10 mouse cellular contexts compared by ENCODE assay signal in the genomic region with DNA sequence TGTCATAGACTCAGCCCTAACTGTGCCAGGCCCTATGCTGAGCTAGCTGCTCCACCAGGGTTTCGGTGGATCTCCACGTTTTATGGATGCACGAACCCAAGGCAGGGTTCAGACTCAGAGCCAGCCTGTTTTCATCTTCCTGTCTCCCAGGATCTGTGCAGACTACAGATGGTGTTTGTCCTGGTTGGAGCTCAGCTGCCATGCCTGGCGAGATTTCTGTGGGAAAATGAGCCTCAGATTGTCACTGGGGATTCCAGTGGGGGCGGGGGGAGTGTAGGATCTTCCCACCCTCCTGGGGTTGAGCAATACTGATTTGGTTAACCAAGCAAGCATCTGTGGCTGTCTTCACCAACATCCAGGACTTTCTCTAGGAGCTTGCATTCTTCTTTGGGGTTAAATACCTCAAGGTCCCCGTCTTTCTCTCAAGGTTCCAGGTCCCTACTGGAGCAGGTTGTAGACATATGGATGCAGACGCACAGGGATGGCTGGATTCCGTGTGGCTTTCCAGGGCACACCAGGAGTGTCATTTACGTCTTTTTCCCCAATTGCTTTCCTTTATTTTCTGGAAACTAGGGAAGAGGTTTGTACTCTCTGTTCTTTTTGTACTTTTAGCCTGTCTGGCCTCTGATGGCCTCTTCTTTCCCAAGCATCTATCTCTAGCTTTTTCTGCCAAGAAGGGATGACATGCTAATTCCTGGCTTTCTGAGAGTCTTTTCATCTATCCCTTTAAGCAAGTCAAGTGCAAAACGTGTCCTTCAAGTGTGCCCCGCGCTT. TPM values are rescaled to one million over a fixed set of nuclear protein-coding genes. Genes with fewer than 3 reads are reported as not detected.
DNase-seq lines count a peak whose midpoint lies in the region; ATAC-seq and TF ChIP-seq lines count a peak whose summit lies in the region.
"Had no signal": no experiment of that assay in that cellular context is flagged by ENCODE, and none has a peak within 500 bp of the region (broad histone marks: within the 10 kb centered on the region; RNA-seq: fewer than 3 reads in every experiment).

No protein-coding gene starts in this region.

- H3K9ac ChIP-seq in forebrain, embryonic 13.5 days = no peak overlapping the region
- H3K9ac ChIP-seq in forebrain, embryonic 12.5 days = no peak overlapping the region
- no peak overlapping the region for H3K9ac ChIP-seq in stomach, embryonic 16.5 days (ENCODE audit: low read length)
- H3K9ac ChIP-seq: intestine, embryonic 15.5 days had no signal

- H3K4me3 ChIP-seq in forebrain, embryonic 13.5 days = no peak overlapping the region
- no peak overlapping the region for H3K4me3 ChIP-seq in forebrain, embryonic 12.5 days (replicated peaks)
- H3K4me3 ChIP-seq in testis, adult 2 months (ENCODE audit: control insufficient read depth, low read depth, low read length) = no peak overlapping the region
- H3K4me3 ChIP-seq in stomach, embryonic 16.5 days (replicated peaks; ENCODE audit: low read length) = no peak overlapping the region
- H3K4me3 ChIP-seq: intestine, embryonic 15.5 days had no signal

- peak; percentile 39; the same call in 1 of the 2 replicates for ATAC-seq in forebrain, embryonic 13.5 days
- ATAC-seq in forebrain, embryonic 12.5 days (ENCODE audit: low FRiP score) = no peak
- ATAC-seq in stomach, embryonic 16.5 days (ENCODE audit: insufficient read depth, low FRiP score) = peak; percentile 40; the same call in 1 of the 2 replicates
- ATAC-seq in monocyte, adult 5-6 weeks (replicated peaks; ENCODE audit: insufficient number of reproducible peaks, low FRiP score, low TSS enrichment, poor library complexity, severe bottlenecking) = no peak
- ATAC-seq: intestine, embryonic 15.5 days had no signal

- H3K4me1 ChIP-seq in forebrain, embryonic 13.5 days = peaks cover 6% of the 10 kb centered on the region; the same call in 1 of the 2 replicates
- H3K4me1 ChIP-seq in forebrain, embryonic 12.5 days = no peaks in the 10 kb centered on the region
- no peaks in the 10 kb centered on the region for H3K4me1 ChIP-seq in testis, adult 2 months (ENCODE audit: control insufficient read depth, insufficient read depth, low read length)
- H3K4me1 ChIP-seq in stomach, embryonic 16.5 days (ENCODE audit: control insufficient read depth, insufficient read depth, low read length) = peaks cover 15% of the 10 kb centered on the region
- H3K4me1 ChIP-seq: intestine, embryonic 15.5 days had no signal

- no peak overlapping the region for H3K27ac ChIP-seq in forebrain, embryonic 13.5 days
- no peak overlapping the region for H3K27ac ChIP-seq in forebrain, embryonic 12.5 days
- peak overlapping the region; percentile 45; the same call in 1 of the 2 replicates for H3K27ac ChIP-seq in testis, adult 2 months (ENCODE audit: control insufficient read depth, insufficient read depth, low read depth, low read length)
- H3K27ac ChIP-seq in stomach, embryonic 16.5 days (ENCODE audit: low read length) = no peak overlapping the region; the same call in 1 of the 2 replicates
- H3K27ac ChIP-seq: intestine, embryonic 15.5 days had no signal

- no peak for TF ChIP-seq POLR2A in testis, adult 2 months (IDR thresholded peaks at IDR 0.05; ENCODE audit: control insufficient read depth, low read depth, low read length)

- TF ChIP-seq CTCF in testis, adult 2 months (IDR thresholded peaks at IDR 0.05; ENCODE audit: control insufficient read depth, insufficient read depth, insufficient replicate concordance, low read depth, low read length) = no peak

- no peaks in the 10 kb centered on the region for H3K27me3 ChIP-seq in forebrain, embryonic 13.5 days
- no peaks in the 10 kb centered on the region for H3K27me3 ChIP-seq in forebrain, embryonic 12.5 days
- no peaks in the 10 kb centered on the region for H3K27me3 ChIP-seq in testis, adult 2 months (ENCODE audit: control insufficient read depth, insufficient read depth, low read length)
- no peaks in the 10 kb centered on the region for H3K27me3 ChIP-seq in stomach, embryonic 16.5 days (ENCODE audit: control insufficient read depth, insufficient read depth, low read length)
- H3K27me3 ChIP-seq: intestine, embryonic 15.5 days had no signal

- 75% methylated on average over 12 of the region's 12 CpGs for WGBS in forebrain, embryonic 13.5 days
- 83% methylated on average over 12 of the region's 12 CpGs for WGBS in forebrain, embryonic 12.5 days
- 71% methylated on average over 12 of the region's 12 CpGs for WGBS in stomach, embryonic 16.5 days

- no peak for DNase-seq in testis, postnatal 10 days (ENCODE audit: low spot score)
- DNase-seq in heart, postnatal 4 days = peak; percentile 51
- DNase-seq in B cell, adult 2 months = no peak
- DNase-seq: midbrain, embryonic 14.5 days had no signal

- no peaks in the 10 kb centered on the region for H3K9me3 ChIP-seq in forebrain, embryonic 13.5 days (replicated peaks)
- H3K9me3 ChIP-seq in forebrain, embryonic 12.5 days = no peaks in the 10 kb centered on the region
- no peaks in the 10 kb centered on the region for H3K9me3 ChIP-seq in stomach, embryonic 16.5 days (replicated peaks; ENCODE audit: control insufficient read depth, low read length)
- H3K9me3 ChIP-seq: intestine, embryonic 15.5 days had no signal

- no peak overlapping the region for H3K4me2 ChIP-seq in forebrain, embryonic 13.5 days
- H3K4me2 ChIP-seq in forebrain, embryonic 12.5 days = no peak overlapping the region
- H3K4me2 ChIP-seq in stomach, embryonic 16.5 days (ENCODE audit: low read depth, low read length) = no peak overlapping the region
- H3K4me2 ChIP-seq: intestine, embryonic 15.5 days had no signal

- no peaks in the 10 kb centered on the region for H3K36me3 ChIP-seq in forebrain, embryonic 13.5 days (ENCODE audit: poor library complexity, severe bottlenecking)
- H3K36me3 ChIP-seq in forebrain, embryonic 12.5 days (replicated peaks) = no peaks in the 10 kb centered on the region
- no peaks in the 10 kb centered on the region for H3K36me3 ChIP-seq in testis, adult 2 months (ENCODE audit: control insufficient read depth, insufficient read depth, low read length)
- no peaks in the 10 kb centered on the region for H3K36me3 ChIP-seq in stomach, embryonic 16.5 days (ENCODE audit: control insufficient read depth, insufficient read depth, low read length)
- H3K36me3 ChIP-seq: intestine, embryonic 15.5 days had no signal

RNA-seq across cellular contexts. Expression of a gene that starts 22.2 kb away (rescaled TPM):
- polyA plus RNA-seq in forebrain, embryonic 13.5 days (2015; fragmentation: Nextera tagmentation; extraction: Ambion mirVana) = 3.0 and 3.7 TPM in 2 replicates
- 3.4 and 4.0 TPM in 2 replicates for polyA plus RNA-seq in forebrain, embryonic 12.5 days (2016; fragmentation: Nextera tagmentation; extraction: Ambion mirVana)
- polyA plus RNA-seq in testis, adult 2 months (2012; rRNA removed) = 2.8 and 2.9 TPM in 2 replicates
- 10 to 100 TPM; 63.8 to 67.0 TPM for total RNA-seq in heart, postnatal 4 days (2021)
- polyA plus RNA-seq in stomach, embryonic 16.5 days (2015; fragmentation: Nextera tagmentation; extraction: Ambion mirVana) = 30.1 and 30.4 TPM in 2 replicates
- total RNA-seq in monocyte, adult 5-6 weeks (2017) = 1.0 to 10.5 TPM in 2 of 3 replicates, not detected in the other

Comparison
In these comparisons a context has a peak if more than half of its experiments do, and no peak if none do; other contexts are left out.
1. ATAC-seq: peak in forebrain, embryonic 13.5 days (single experiment) and stomach, embryonic 16.5 days (single experiment); none in forebrain, embryonic 12.5 days (single experiment) and monocyte, adult 5-6 weeks (single experiment).